Mouse (Mus musculus): ENCODE measurements at regions not wholly inside any gene's neighbourhood (a gene's known extent, or its start where the extent isn't known, plus 50 kb on each side); places are given as distances from the start of the nearest gene placed in this dataset.

GRCm38 (mm10) chr6:11613331-11613730 lies 294.0 kb downstream of the Ndufa4 start:
- TF ChIP-seq CTCF (IDR thresholded peaks at IDR 0.05; ENCODE audit: low read depth) (no peak), EP300 (IDR thresholded peaks at IDR 0.05; ENCODE audit: low read depth) (no peak)

Data from heart, postnatal 0 days (tissue).